29 mouse cellular contexts compared by ENCODE assay signal in genomic region chr19:36235131-36235530, GRCm38 (mm10).
DNase-seq lines count a peak whose midpoint lies in the region; ATAC-seq and TF ChIP-seq lines count a peak whose summit lies in the region.
"Had no signal": no experiment of that assay in that cellular context is flagged by ENCODE, and none has a peak within 500 bp of the region (broad histone marks: within the 10 kb centered on the region; RNA-seq: fewer than 3 reads in every experiment).

No protein-coding gene starts in this region.

- no peak for DNase-seq in heart, postnatal 0 days (ENCODE audit: low spot score)
- no peak for DNase-seq in heart, adult 2 months
- peak; percentile 94 for DNase-seq in R1 (ENCODE audit: low read depth, low spot score)
- no peak for DNase-seq in right cerebral cortex, postnatal 36 days (ENCODE audit: low spot score in 2 of 2)
- no peak for DNase-seq in left cerebral cortex, postnatal 25 days (ENCODE audit: low spot score in 2 of 2)
- no peak for DNase-seq in cerebellum, adult 9-10 months
- DNase-seq: adrenal gland, adult 8-10 months; adrenal gland, postnatal 14 days; adrenal gland, postnatal 36 days; B cell, adult 2 months; cerebellum, adult 11-12 months; cerebellum, adult 2 months; cerebellum, adult 9-11 months; cerebellum, postnatal 14 days; cerebellum, postnatal 36 days; embryo, embryonic 11 days had no signal

- no peaks in the 10 kb centered on the region for H3K27me3 ChIP-seq in heart, postnatal 0 days (ENCODE audit: control insufficient read depth, insufficient read depth, low read length)
- no peaks in the 10 kb centered on the region for H3K27me3 ChIP-seq in heart, adult 2 months (ENCODE audit: control insufficient read depth, insufficient read depth, low read length)
- H3K27me3 ChIP-seq in ES-Bruce4 (ENCODE audit: control insufficient read depth, insufficient read depth, low read length, poor library complexity, severe bottlenecking): no peaks in the 10 kb centered on the region
- H3K27me3 ChIP-seq: CH12.LX; embryonic facial prominence, embryonic 13.5 days; embryonic facial prominence, embryonic 15.5 days; forebrain, embryonic 12.5 days had no signal

- H3K36me3 ChIP-seq in heart, postnatal 0 days (replicated peaks; ENCODE audit: control insufficient read depth, insufficient read depth, low read length): no peaks in the 10 kb centered on the region
- no peaks in the 10 kb centered on the region for H3K36me3 ChIP-seq in heart, adult 2 months (ENCODE audit: control insufficient read depth, insufficient read depth, low read length)
- no peaks in the 10 kb centered on the region for H3K36me3 ChIP-seq in ES-Bruce4 (ENCODE audit: control insufficient read depth, insufficient read depth, low read length, poor library complexity, severe bottlenecking)
- H3K36me3 ChIP-seq: embryonic facial prominence, embryonic 13.5 days; embryonic facial prominence, embryonic 15.5 days; forebrain, embryonic 10.5 days; forebrain, embryonic 12.5 days; G1E had no signal

- no peak overlapping the region for H3K27ac ChIP-seq in heart, postnatal 0 days (ENCODE audit: low read depth)
- no peak overlapping the region for H3K27ac ChIP-seq in heart, adult 2 months
- H3K27ac ChIP-seq in ES-Bruce4 (ENCODE audit: insufficient read depth, low read length): 0 out of 2 replicates have a peak overlapping the region, but pooled peaks have one; percentile 20
- H3K27ac ChIP-seq: embryonic facial prominence, embryonic 13.5 days; embryonic facial prominence, embryonic 15.5 days; forebrain, embryonic 10.5 days; forebrain, embryonic 12.5 days had no signal

- H3K9ac ChIP-seq in heart, postnatal 0 days (replicated peaks; ENCODE audit: low read depth, low read length): no peak overlapping the region
- no peak overlapping the region for H3K9ac ChIP-seq in heart, adult 2 months (ENCODE audit: low read depth, low read length)
- H3K9ac ChIP-seq in ES-Bruce4 (ENCODE audit: low read depth, poor library complexity, severe bottlenecking): no peak overlapping the region
- H3K9ac ChIP-seq: embryonic facial prominence, embryonic 13.5 days; embryonic facial prominence, embryonic 15.5 days; forebrain, embryonic 12.5 days had no signal

- H3K9me3 ChIP-seq in heart, postnatal 0 days (replicated peaks; ENCODE audit: control insufficient read depth, low read length): no peaks in the 10 kb centered on the region
- H3K9me3 ChIP-seq in ES-Bruce4 (replicated peaks; ENCODE audit: control insufficient read depth, insufficient read depth, low read length, poor library complexity, severe bottlenecking): no peaks in the 10 kb centered on the region; the same call in 1 of the 2 replicates
- H3K9me3 ChIP-seq: embryonic facial prominence, embryonic 13.5 days; embryonic facial prominence, embryonic 15.5 days; forebrain, embryonic 10.5 days; forebrain, embryonic 12.5 days; G1E had no signal

- H3K4me1 ChIP-seq in heart, postnatal 0 days (ENCODE audit: control insufficient read depth, insufficient read depth): peaks cover 25% of the 10 kb centered on the region
- peaks cover 2% of the 10 kb centered on the region; the same call in 1 of the 2 replicates for H3K4me1 ChIP-seq in heart, adult 2 months (ENCODE audit: control insufficient read depth, insufficient read depth, low read length)
- H3K4me1 ChIP-seq in ES-Bruce4 (ENCODE audit: control insufficient read depth, insufficient read depth, low read length): no peaks in the 10 kb centered on the region
- H3K4me1 ChIP-seq: embryonic facial prominence, embryonic 13.5 days; embryonic facial prominence, embryonic 15.5 days; forebrain, embryonic 10.5 days; forebrain, embryonic 12.5 days had no signal

- no peaks in the 10 kb centered on the region for H3K79me2 ChIP-seq in heart, adult 2 months (replicated peaks; ENCODE audit: control insufficient read depth, insufficient read depth, low read length)

- H3K4me2 ChIP-seq in heart, postnatal 0 days (ENCODE audit: low read depth, low read length): no peak overlapping the region
- H3K4me2 ChIP-seq: embryonic facial prominence, embryonic 13.5 days; embryonic facial prominence, embryonic 15.5 days; forebrain, embryonic 12.5 days had no signal

- TF ChIP-seq EP300 in heart, postnatal 0 days (IDR thresholded peaks at IDR 0.05; ENCODE audit: low read depth): no peak
- no peak for TF ChIP-seq EP300 in heart, adult 2 months (IDR thresholded peaks at IDR 0.05; ENCODE audit: insufficient read depth, low read depth, low read length)
- no peak for TF ChIP-seq EP300 in ES-Bruce4 (IDR thresholded peaks at IDR 0.05; ENCODE audit: insufficient read depth, low read depth, low read length)

- no peak for TF ChIP-seq POLR2A in heart, adult 2 months (IDR thresholded peaks at IDR 0.05; ENCODE audit: insufficient read depth, low read depth, low read length)
- no peak for TF ChIP-seq POLR2A in ES-Bruce4 (IDR thresholded peaks at IDR 0.05; ENCODE audit: insufficient read depth, low read length)

- no peak overlapping the region for H3K4me3 ChIP-seq in heart, postnatal 0 days (ENCODE audit: low read depth, low read length)
- no peak overlapping the region for H3K4me3 ChIP-seq in heart, adult 2 months
- H3K4me3 ChIP-seq in ES-Bruce4 (ENCODE audit: low read depth, low read length): no peak overlapping the region
- H3K4me3 ChIP-seq: embryonic facial prominence, embryonic 13.5 days; embryonic facial prominence, embryonic 15.5 days; erythroblast, embryonic 14.5 days; forebrain, embryonic 10.5 days; forebrain, embryonic 12.5 days had no signal

- no peak for TF ChIP-seq CTCF in heart, postnatal 0 days (IDR thresholded peaks at IDR 0.05; ENCODE audit: low read depth)
- TF ChIP-seq CTCF in heart, adult 2 months (IDR thresholded peaks at IDR 0.05): no peak
- no peak for TF ChIP-seq CTCF in ES-Bruce4 (IDR thresholded peaks at IDR 0.05; ENCODE audit: low read depth, low read length)

- ATAC-seq in heart, postnatal 0 days (ENCODE audit: insufficient read depth, low read depth): 0 out of 2 replicates have a peak, but pooled peaks have one; percentile 36
- ATAC-seq: activated CD4-positive, CD25-positive, alpha-beta regulatory T cell, adult 4 months; CD4-positive, CD25-positive, alpha-beta regulatory T cell, adult 4 months; forebrain, embryonic 14.5 days; forebrain, embryonic 16.5 days; Patski had no signal

- WGBS in heart, postnatal 0 days: 40% methylated on average over 6 of the region's 6 CpGs
- WGBS in heart, adult 2 months: 61% methylated on average over 6 of the region's 6 CpGs

- intact Hi-C loops in heart, adult 2 months (cut with DNase I): no loop called here
- intact Hi-C loops in left cerebral cortex, postnatal 25 days (cut with DNase I): no loop called here
